Mouse (Mus musculus): ENCODE measurements around the gene Sox6.

The Sox6 gene

GRCm38 (mm10) chr7:115794139-115794858 lies 244.3 kb downstream of the Sox6 start:
- CTCF ChIA-PET, result no interaction called here

GRCm38 (mm10) chr7:115792841-115793240 lies 245.8 kb downstream of the Sox6 start:
- ChIA-PET CTCF (no interaction called here), POLR2A (interaction anchor here in 1 of 4 experiments (0.9 kb wide), 1 partner anchor 10 kb away, joined by 3 read pairs; no protein-coding TSS in a partner anchor)

More at GRCm38 (mm10) chr7:115794139-115794858, 244.3 kb downstream of the Sox6 start:
- POLR2A ChIA-PET, result no interaction called here

DNA sequence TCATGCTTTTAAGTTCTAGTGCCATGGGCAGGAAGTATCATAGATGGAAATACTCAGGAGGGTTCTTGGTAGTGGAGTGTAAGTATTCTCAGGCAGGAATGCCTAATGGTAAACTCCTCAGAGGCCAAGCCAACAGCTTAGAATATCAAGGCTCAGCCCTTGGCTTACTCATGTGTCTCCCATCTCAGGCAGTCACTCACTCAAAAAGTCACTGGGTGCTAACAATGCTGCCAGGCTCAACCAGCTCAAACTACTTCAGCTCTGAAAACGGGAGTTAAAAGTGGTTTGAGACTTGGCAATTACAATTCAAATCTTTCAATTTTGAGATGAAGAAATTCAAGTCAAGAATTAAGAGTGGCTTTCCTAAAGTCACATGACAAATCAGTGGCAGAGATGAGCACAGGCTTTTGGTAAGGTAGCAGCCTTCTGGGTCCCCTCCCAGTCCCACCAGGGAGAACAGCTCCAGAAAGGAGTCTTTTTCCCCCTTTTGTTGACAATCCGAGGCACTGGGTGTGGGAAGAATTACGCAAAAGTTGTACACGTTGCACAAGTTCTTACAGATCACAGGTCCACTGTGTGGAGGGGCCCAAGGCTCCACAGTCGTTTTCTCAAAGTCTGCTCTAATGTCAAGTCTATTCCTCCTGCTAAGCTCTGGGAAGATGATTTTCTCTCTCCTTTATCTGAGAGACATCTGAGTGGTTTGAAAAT lies 249.3 kb downstream of the Sox6 start:
- CTCF ChIA-PET, result no interaction called here
- POLR2A ChIA-PET, result no interaction called here

- ChIA-PET CTCF (no interaction called here), POLR2A (interaction anchor here in 1 of 4 experiments (1.0 to 1.2 kb wide), 2 partner anchors 82 to 84 kb away, joined by 3 read pairs; no protein-coding TSS in a partner anchor)
These were observed 254.3 kb downstream of the Sox6 start for GRCm38 (mm10) chr7:115783982-115784917.

DNA sequence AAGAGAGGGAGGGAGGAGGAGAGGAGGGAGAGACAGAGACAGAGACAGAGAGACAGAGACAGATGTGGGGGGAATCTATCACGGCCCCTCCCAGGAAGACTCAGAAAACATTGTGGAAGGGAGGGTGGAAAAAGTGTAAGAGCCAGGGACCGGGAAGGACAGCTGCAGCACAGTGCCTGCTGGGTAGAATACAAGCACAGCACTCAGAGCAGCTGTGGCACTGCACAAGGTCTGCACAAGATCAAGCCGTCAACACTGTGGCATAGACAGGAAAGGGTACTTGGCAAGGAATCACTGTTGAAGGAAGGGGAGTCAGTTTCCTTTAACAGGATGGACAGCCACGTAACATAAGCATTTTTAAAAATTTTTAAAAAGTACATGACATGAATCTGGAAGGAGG lies 258.4 kb downstream of the Sox6 start:
- CTCF ChIA-PET, result no interaction called here

GRCm38 (mm10) chr7:115779544-115779943 lies 259.1 kb downstream of the Sox6 start:
- CTCF ChIA-PET, result no interaction called here
- POLR2A ChIA-PET, result no interaction called here

More for the DNA sequence above, 258.4 kb downstream of the Sox6 start:
- POLR2A ChIA-PET, result no interaction called here

DNA sequence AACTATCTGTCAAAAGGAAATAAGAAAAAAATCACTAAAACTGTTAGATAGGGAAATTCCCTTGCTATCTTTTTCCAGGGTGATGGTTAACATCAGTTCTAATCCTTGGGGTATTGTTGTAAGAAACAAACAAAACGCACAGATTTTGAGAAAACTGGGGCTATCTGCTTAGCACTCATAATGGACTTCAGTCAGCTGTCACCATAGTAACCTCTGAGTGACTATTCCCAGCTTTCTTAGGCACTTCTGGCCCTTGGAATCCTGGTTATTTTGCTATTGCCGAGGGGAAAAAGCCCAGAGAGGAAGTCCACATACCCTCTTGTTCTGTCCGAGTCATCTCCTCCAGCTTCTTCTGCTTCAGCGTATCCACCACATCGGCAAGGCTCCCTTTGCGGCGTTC lies 261.9 kb downstream of the Sox6 start:
- POLR2A ChIA-PET, result interaction anchor here in 1 of 4 experiments (1.0 kb wide), 1 partner anchor 47 kb away, joined by 3 read pairs; no protein-coding TSS in a partner anchor

GRCm38 (mm10) chr7:115776324-115776723 lies 262.3 kb downstream of the Sox6 start:
- POLR2A ChIA-PET, result interaction anchor here in 1 of 4 experiments (1.0 kb wide), 1 partner anchor 47 kb away, joined by 3 read pairs; no protein-coding TSS in a partner anchor
- CTCF ChIA-PET, result no interaction called here

More for the DNA sequence above, 261.9 kb downstream of the Sox6 start:
- CTCF ChIA-PET, result no interaction called here

DNA sequence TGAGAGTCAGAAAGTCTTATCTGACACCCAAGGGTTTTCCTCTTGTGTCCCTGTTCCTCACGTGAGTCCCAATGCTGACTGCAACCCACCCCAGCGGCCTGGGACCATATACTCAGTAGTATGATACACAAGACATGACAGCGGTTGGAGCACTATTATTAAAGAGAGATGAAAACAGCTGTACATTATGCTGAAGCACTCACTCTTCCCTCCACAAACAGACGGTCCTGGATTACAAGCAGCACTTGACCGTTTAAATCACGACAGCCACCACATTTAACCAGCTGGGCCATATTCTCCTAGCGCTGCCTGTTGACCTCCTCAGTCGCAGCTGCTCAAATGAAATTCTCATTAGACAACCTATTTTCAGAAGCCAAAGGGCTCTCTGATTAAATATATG lies 272.3 kb downstream of the Sox6 start:
- ChIA-PET CTCF (no interaction called here), POLR2A (no interaction called here)

DNA sequence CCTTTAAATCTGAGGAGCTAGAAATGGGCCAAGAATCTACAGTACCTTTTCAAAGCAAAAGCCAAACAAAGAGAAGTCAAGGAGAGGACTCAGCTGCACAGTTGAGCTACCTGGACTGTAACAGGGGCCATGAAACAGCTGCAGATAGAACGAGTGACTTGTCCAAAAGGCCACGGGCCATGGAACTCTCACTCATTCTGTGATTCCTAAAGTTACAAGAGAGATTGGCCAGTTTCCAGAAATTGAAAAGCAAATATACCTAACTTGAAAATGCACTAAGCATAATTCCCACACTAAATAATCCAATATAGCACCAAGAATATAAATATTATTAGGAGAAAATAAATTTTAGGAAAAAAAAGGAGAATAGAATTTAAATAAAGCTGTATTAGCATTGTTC lies 274.7 kb downstream of the Sox6 start:
- CTCF ChIA-PET, result no interaction called here
- POLR2A ChIA-PET, result interaction anchor here in 1 of 4 experiments (0.6 kb wide), 1 partner anchor 1655 kb away, joined by 3 read pairs; no protein-coding TSS in a partner anchor

- ChIA-PET POLR2A (no interaction called here), CTCF (no interaction called here)
These were observed 280.4 kb downstream of the Sox6 start for GRCm38 (mm10) chr7:115758172-115758571.

DNA sequence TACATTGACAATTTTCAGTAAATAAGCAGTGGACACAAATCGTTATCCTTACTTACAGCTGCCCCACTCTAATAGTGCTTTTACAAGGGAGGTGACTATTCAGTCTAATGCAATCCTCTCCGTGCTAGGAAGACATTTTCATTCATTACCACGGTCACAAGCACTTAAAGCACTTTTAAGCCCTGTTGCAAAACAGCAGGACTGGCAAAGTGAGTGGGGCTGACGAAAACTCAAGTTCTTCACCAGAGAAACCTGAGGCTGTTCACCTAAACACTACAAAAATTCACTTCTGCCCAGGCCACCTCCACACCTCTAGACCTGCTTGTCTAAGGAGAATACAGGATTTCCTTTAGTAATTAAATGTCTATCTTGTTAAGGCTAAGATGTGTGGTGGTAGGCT lies 283.3 kb downstream of the Sox6 start:
- CTCF ChIA-PET, result no interaction called here

DNA sequence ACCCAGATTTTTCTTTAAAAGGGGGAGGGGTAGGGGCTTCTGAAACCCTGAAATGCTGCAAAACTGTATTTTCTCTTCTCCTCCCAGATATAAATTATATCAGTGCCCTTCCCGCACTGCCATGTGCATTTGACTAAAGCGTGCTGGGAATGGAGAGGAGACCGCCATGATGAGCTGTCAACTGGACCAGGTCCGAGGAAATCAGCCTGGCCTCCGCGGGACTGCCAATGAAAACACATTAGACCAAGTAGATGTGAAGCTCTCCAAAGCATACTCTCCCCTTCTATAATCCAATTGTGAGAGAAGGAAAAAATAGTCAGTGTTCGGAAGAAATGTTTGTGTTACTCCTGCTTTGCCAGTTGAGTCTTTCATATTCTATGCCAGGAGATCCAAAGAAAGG lies 284.4 kb downstream of the Sox6 start:
- CTCF ChIA-PET, result no interaction called here

More for the DNA sequence above, 283.3 kb downstream of the Sox6 start:
- POLR2A ChIA-PET, result no interaction called here

DNA sequence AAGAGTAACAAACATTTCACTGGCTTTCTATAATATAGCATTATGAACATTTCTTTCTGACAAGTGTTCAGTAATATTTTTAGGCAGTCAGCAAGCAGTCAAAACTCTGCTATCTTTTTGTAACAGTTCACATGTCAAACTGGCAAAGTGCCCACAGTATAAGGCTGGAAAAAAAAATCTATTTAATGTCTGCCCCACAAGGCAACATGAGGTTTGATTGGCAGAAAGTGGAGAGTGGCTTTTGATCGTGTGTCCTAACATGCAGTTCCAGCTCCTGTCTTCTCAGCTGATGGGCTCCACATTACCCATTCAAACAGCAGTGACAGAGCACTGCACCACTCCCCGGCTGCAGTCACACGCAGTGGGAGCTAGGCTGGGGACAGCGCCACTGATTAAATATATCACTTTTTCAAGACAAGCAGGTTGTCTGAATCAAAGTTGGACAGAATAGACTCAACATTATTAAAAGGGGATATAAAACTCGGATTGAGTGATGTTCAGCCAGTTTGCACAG lies 286.4 kb downstream of the Sox6 start:
- ChIA-PET POLR2A (no interaction called here), CTCF (no interaction called here)

More for the DNA sequence above, 284.4 kb downstream of the Sox6 start:
- POLR2A ChIA-PET, result no interaction called here

GRCm38 (mm10) chr7:115751083-115751482 lies 287.5 kb downstream of the Sox6 start:
- ChIA-PET CTCF (no interaction called here), POLR2A (interaction anchor here in 1 of 4 experiments (0.5 kb wide), 1 partner anchor 71 kb away, joined by 6 read pairs; no protein-coding TSS in a partner anchor)

DNA sequence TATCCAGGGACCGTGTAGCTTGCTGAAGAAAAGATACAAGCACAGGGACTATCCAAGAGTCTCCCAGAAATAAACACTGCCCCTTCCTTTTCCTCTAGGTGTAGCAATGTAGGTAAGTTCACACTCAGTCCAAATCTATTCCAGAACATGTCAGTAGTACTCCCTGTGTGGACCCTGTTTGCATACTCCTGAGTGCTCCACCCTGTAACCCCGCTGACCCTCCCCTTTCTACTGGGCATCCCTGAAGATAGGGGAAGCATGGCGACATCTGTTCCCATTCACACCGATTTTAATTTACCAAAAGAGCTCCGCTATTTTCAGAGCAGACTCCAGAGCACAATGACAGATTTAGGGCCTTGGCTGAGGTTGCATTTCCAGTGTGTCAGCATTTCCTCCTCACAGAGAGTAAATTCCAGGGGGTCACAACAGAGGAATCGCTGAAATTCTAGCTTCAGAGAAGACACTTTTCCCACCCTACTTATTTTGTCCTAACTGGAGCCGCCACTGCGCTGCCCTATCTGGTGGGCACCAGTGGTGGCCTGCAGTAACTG lies 288.2 kb downstream of the Sox6 start:
- ChIA-PET POLR2A (no interaction called here), CTCF (no interaction called here)

- ChIA-PET POLR2A (no interaction called here), CTCF (no interaction called here)
These were observed 291.1 kb downstream of the Sox6 start for GRCm38 (mm10) chr7:115747541-115747940.

GRCm38 (mm10) chr7:115745672-115746253 lies 292.8 kb downstream of the Sox6 start:
- ChIA-PET POLR2A (no interaction called here), CTCF (no interaction called here)

- CTCF ChIA-PET, result no interaction called here
- POLR2A ChIA-PET, result no interaction called here
These were observed 304.5 kb downstream of the Sox6 start for GRCm38 (mm10) chr7:115734137-115734536.
